Mouse (Mus musculus) stomach, embryonic 16.5 days (tissue): ENCODE measurements around the gene Nr5a1. TPM values are rescaled to one million over a fixed set of nuclear protein-coding genes. Genes with fewer than 3 reads are reported as not detected.

Experiments used
- ATAC-seq: fragments of 200-750 bp; cut with Nextera tagmentation; 2 replicates; pipeline ENCODE4 v1.8.0; 2017; ENCODE audit warnings: moderate number of reproducible peaks, moderate TSS enrichment; ENCODE audit not compliant: insufficient read depth, low FRiP score
- H3K27ac ChIP-seq: fragments of 300-500 bp; sonication (generic); 2 replicates; pipeline ENCODE4 v1.5.1; 2014; ENCODE audit warnings: low read length
- H3K27me3 ChIP-seq: fragments of 300-500 bp; sonication (generic); 2 replicates; pipeline ENCODE4 v1.6.1; 2014; ENCODE audit warnings: low read length, control low read depth, mixed read lengths; ENCODE audit not compliant: control insufficient read depth, insufficient read depth
- H3K36me3 ChIP-seq: fragments of 300-500 bp; sonication (generic); 2 replicates; pipeline ENCODE4 v1.6.1; 2014; ENCODE audit warnings: low read length; ENCODE audit not compliant: control insufficient read depth, insufficient read depth
- H3K4me1 ChIP-seq: fragments of 300-500 bp; sonication (generic); 2 replicates; pipeline ENCODE4 v1.6.1; 2014; ENCODE audit warnings: low read length, control low read depth, mixed read lengths; ENCODE audit not compliant: control insufficient read depth, insufficient read depth
- H3K4me2 ChIP-seq: fragments of 300-500 bp; sonication (generic); 2 replicates; pipeline ENCODE4 v1.6.1; 2014; ENCODE audit warnings: low read depth, low read length, mixed read lengths
- H3K4me3 ChIP-seq: fragments of 300-500 bp; sonication (generic); replicated peaks from 2 replicates; pipeline ENCODE4 v1.5.1; 2014; ENCODE audit warnings: mild to moderate bottlenecking, low read length
- H3K9ac ChIP-seq: fragments of 300-500 bp; sonication (generic); 2 replicates; pipeline ENCODE4 v1.6.1; 2014; ENCODE audit warnings: low read length
- H3K9me3 ChIP-seq: fragments of 300-500 bp; sonication (generic); replicated peaks from 2 replicates; pipeline ENCODE4 v1.6.1; 2016; ENCODE audit warnings: low read length, control low read depth; ENCODE audit not compliant: control insufficient read depth
- WGBS: fragments of 180-500 bp; shearing (Covaris S2); extraction: QIAGEN DNeasy Blood & Tissue Kit; methylation state at CpG from one replicate; pipeline ENCODE4 v1.1.7; 2014; 5-methylcytosine and 5-hydroxymethylcytosine counted together
- polyA plus RNA-seq: library from polyadenylated mRNA; unstranded; fragments of >200 nt; fragmentation: Nextera tagmentation; extraction: Ambion mirVana; gene quantifications from 2 replicates; pipeline ENCODE4 v1.2.1, GENCODE M21; 2015

Gene Nr5a1
- polyA plus RNA-seq, 1 experiment from 2014 or later = 1.5 TPM

- H3K27me3 ChIP-seq = no peaks in the 10 kb centered on the region
- H3K9me3 ChIP-seq = no peaks in the 10 kb centered on the region
- no peak overlapping the region for H3K4me2 ChIP-seq
- H3K9ac ChIP-seq = no peak overlapping the region
- no peak for ATAC-seq
- H3K27ac ChIP-seq = no peak overlapping the region
- WGBS = 58% methylated on average over 4 of the region's 4 CpGs
- H3K4me1 ChIP-seq = no peaks in the 10 kb centered on the region
- H3K4me3 ChIP-seq = no peak overlapping the region
- no peaks in the 10 kb centered on the region for H3K36me3 ChIP-seq
Observed at GRCm38 (mm10) chr2:38722076-38722475, 7.7 kb upstream of the Nr5a1 start.

- no peak for ATAC-seq
- no peaks in the 10 kb centered on the region for H3K4me1 ChIP-seq
- WGBS = 86% methylated on average over 2 of the region's 2 CpGs
- no peaks in the 10 kb centered on the region for H3K36me3 ChIP-seq
- no peaks in the 10 kb centered on the region for H3K9me3 ChIP-seq
- H3K27ac ChIP-seq = no peak overlapping the region
- H3K4me3 ChIP-seq = no peak overlapping the region
- H3K27me3 ChIP-seq = no peaks in the 10 kb centered on the region
- H3K4me2 ChIP-seq = no peak overlapping the region
- H3K9ac ChIP-seq = no peak overlapping the region
Observed at GRCm38 (mm10) chr2:38720661-38721060, 6.3 kb upstream of the Nr5a1 start.

DNA sequence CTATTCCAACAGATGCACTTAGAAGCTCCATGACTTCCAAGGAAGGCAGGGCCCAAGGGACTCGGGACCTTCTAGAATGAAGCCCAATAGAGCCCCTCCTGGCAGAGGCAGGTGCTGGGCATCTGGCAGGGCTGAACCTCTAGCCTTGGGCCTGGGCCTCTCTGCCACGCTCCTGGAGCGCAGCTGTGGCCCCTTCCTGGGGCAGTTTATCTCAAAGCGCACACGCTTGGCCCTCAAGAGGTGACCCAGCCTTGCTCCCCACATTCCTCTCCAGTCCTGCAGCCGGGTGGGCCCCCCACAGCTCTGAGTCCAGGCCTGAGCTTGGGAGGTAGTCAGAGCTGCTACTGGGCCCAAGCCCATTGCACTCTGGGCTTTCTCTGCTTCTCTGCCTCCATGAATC is 5.0 kb upstream of the Nr5a1 start:
- Histone ChIP-seq H3K36me3 (no peaks in the 10 kb centered on the region), H3K4me2 (no peak overlapping the region), H3K9me3 (no peaks in the 10 kb centered on the region), H3K27me3 (peaks cover 1% of the 10 kb centered on the region; the same call in 1 of the 2 replicates), H3K27ac (no peak overlapping the region), H3K4me3 (no peak overlapping the region), H3K4me1 (no peaks in the 10 kb centered on the region), H3K9ac (no peak overlapping the region)
- 55% methylated on average over 6 of the region's 6 CpGs for WGBS
- ATAC-seq = no peak

GRCm38 (mm10) chr2:38718676-38719075 is 4.3 kb upstream of the Nr5a1 start:
- Histone ChIP-seq H3K27ac (no peak overlapping the region), H3K4me1 (no peaks in the 10 kb centered on the region), H3K36me3 (no peaks in the 10 kb centered on the region), H3K9me3 (no peaks in the 10 kb centered on the region), H3K4me3 (no peak overlapping the region), H3K9ac (no peak overlapping the region), H3K27me3 (peaks cover 8% of the 10 kb centered on the region), H3K4me2 (no peak overlapping the region)
- WGBS = 50% methylated on average over 7 of the region's 8 CpGs
- ATAC-seq = no peak

DNA sequence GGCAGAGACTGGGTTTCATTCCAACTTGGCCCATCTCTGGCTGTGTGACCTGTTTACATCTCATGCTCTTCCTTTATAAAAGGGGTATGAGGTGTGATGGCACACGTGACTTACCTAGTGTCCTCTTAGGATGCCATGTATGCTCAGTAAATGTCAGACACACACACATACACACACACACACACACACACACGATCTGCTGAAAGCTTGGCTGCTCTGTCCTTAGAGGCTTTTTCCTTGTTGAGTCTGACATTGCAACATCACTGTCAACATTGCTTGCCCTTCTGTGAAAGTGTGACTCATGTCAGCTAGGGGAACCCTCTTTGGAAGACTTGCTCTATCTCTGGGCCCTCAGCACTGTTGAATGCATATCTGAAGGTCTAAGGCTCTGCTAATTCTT is 3.1 kb upstream of the Nr5a1 start:
- H3K9ac ChIP-seq = no peak overlapping the region
- no peak overlapping the region for H3K4me2 ChIP-seq
- H3K4me1 ChIP-seq = no peaks in the 10 kb centered on the region
- no peaks in the 10 kb centered on the region for H3K36me3 ChIP-seq
- H3K4me3 ChIP-seq = no peak overlapping the region
- ATAC-seq = no peak
- H3K9me3 ChIP-seq = no peaks in the 10 kb centered on the region
- peaks cover 21% of the 10 kb centered on the region for H3K27me3 ChIP-seq
- WGBS = 71% methylated on average over 2 of the region's 2 CpGs
- no peak overlapping the region for H3K27ac ChIP-seq

DNA sequence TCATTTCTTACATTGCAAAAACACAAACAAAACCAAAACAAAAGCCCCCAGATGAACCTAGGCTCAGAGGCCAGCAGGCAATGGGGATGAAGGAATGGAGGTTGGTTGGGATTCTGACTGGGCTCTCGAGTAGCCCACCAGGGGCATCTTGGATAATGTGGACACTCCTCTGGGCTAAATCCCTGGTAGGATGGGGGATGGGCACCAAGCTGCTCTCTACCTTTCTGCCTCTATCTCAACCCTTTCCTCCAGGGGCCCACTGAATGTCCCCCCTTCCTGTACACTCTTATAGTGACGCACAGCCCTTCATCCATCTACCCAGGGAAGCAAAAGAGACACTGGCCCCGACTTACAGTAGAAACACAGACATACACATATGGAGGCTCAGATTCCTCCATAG is 746 bp downstream of the Nr5a1 start:
- no peak overlapping the region for H3K9ac ChIP-seq
- ATAC-seq = no peak
- H3K9me3 ChIP-seq = no peaks in the 10 kb centered on the region
- no peaks in the 10 kb centered on the region for H3K36me3 ChIP-seq
- H3K27me3 ChIP-seq = peaks cover 58% of the 10 kb centered on the region
- WGBS = 82% methylated on average over 3 of the region's 3 CpGs
- H3K4me1 ChIP-seq = peaks cover 20% of the 10 kb centered on the region
- H3K4me3 ChIP-seq = no peak overlapping the region
- no peak overlapping the region for H3K4me2 ChIP-seq
- H3K27ac ChIP-seq = no peak overlapping the region

DNA sequence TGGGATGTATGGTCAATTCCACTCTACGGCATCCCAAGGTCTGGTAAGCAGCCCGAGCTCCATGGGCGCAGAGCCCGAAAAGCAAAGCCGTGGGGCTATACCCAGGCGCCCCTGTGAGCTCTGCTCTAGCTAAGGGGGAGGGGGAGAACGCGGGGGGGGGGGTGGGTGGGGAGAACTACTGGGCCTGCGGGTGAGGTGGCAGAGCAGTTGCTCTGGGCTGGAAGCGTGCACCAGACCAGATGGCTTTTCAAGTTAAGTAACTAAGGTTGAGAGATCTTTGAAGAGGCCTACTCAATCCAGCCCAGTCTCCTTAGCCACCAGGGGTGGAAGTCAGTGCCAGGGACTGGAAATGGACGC is 1.6 kb downstream of the Nr5a1 start:
- peaks cover 20% of the 10 kb centered on the region for H3K4me1 ChIP-seq
- no peaks in the 10 kb centered on the region for H3K36me3 ChIP-seq
- H3K9ac ChIP-seq = no peak overlapping the region
- no peak overlapping the region for H3K4me3 ChIP-seq
- no peaks in the 10 kb centered on the region for H3K9me3 ChIP-seq
- H3K4me2 ChIP-seq = no peak overlapping the region
- WGBS = 37% methylated on average over 11 of the region's 11 CpGs
- peaks cover 66% of the 10 kb centered on the region for H3K27me3 ChIP-seq
- ATAC-seq = no peak
- H3K27ac ChIP-seq = no peak overlapping the region

DNA sequence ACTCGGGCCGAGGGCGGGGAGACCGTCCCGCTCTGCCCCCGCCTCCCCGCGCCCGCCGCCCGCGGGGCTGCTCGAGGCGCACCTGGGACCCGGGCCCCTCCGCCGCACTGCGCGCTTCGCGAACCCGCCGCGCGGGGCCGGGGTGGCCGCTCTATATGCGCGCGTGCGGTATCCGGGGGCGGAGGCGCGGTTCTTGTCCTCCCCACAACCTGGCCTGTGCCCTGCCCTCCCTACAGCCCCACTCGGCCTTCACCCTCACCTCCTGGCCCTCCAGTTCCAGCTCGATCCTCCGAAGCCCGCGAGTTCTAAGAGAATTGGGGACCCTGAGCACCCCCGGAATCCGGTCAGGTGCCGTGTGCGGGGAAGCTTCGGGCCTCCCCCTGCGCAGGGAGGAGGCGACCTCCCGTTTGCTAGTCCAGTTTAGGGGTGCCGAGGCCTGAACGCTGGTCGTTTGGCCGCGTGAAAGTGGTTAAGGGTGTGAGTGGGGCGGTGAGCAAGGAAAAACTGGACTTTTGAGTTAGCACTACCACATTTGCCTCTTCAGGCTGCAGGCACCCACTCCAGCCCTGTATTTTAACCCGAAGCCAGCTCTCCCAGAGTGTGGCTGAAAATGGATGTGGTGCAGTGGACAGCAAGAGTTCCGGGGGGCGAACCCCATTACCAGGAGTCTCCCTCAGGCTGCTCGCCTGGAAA is 2.1 kb downstream of the Nr5a1 start:
- Histone ChIP-seq H3K9me3 (no peaks in the 10 kb centered on the region), H3K27me3 (peaks cover 71% of the 10 kb centered on the region), H3K4me3 (peak overlapping the region; percentile 34), H3K36me3 (no peaks in the 10 kb centered on the region), H3K4me1 (peaks cover 20% of the 10 kb centered on the region), H3K9ac (no peak overlapping the region), H3K4me2 (peak overlapping the region; percentile 48), H3K27ac (no peak overlapping the region)
- WGBS = 8% methylated on average over 58 of the region's 58 CpGs
- ATAC-seq = no peak

DNA sequence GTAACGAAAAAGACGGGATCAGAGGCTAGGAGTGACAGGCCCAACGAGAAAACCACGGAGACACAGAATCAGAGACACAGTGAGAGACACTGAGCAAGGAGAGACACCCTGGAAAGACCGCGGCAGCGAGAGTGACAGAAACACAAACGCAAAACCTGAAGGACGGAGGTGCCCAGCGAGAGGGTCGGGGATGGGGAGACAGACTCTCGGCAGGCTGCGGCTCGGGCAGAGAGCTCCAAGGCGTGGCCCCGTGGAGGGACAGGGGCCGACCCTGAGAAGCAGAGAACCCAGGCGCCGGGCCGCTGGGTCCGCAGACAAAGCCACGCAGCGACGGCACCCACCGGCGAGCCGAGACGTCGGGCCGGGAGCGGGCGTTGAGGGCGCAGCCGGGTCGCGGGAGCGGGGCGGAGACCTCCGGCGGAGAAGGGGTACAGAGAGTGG is 2.9 kb downstream of the Nr5a1 start:
- no peak for ATAC-seq
- H3K4me2 ChIP-seq = peak overlapping the region; percentile 48
- no peaks in the 10 kb centered on the region for H3K9me3 ChIP-seq
- H3K4me1 ChIP-seq = peaks cover 20% of the 10 kb centered on the region
- H3K36me3 ChIP-seq = no peaks in the 10 kb centered on the region
- peaks cover 79% of the 10 kb centered on the region for H3K27me3 ChIP-seq
- 1% methylated on average over 40 of the region's 40 CpGs for WGBS
- no peak overlapping the region for H3K9ac ChIP-seq
- no peak overlapping the region for H3K27ac ChIP-seq
- peak overlapping the region; percentile 34 for H3K4me3 ChIP-seq
